Mouse (Mus musculus) midbrain, embryonic 10.5 days (tissue): ENCODE measurements around the gene Plcb2. TPM values are rescaled to one million over a fixed set of nuclear protein-coding genes. Genes with fewer than 3 reads are reported as not detected.

Experiments used
- DNase-seq: peaks from one replicate; pipeline ENCODE4 v3.0.0-alpha.2; 2017; ENCODE audit warnings: low spot score
- H3K27ac ChIP-seq: fragments of 300-500 bp; sonication (generic); replicated peaks from 2 replicates; pipeline ENCODE4 v1.5.1; 2016; ENCODE audit warnings: mild to moderate bottlenecking
- H3K27me3 ChIP-seq: fragments of 300-500 bp; sonication (generic); 2 replicates; pipeline ENCODE4 v1.6.1; 2016; ENCODE audit warnings: low read depth, mild to moderate bottlenecking; ENCODE audit not compliant: poor library complexity, severe bottlenecking
- H3K36me3 ChIP-seq: fragments of 300-500 bp; sonication (generic); 2 replicates; pipeline ENCODE4 v1.6.1; 2016; ENCODE audit warnings: mild to moderate bottlenecking, moderate library complexity
- H3K4me1 ChIP-seq: fragments of 300-500 bp; sonication (generic); 2 replicates; pipeline ENCODE4 v1.6.1; 2016
- H3K4me3 ChIP-seq: fragments of 300-500 bp; sonication (generic); 2 replicates; pipeline ENCODE4 v1.5.1; 2016; ENCODE audit warnings: mild to moderate bottlenecking, moderate library complexity
- H3K9me3 ChIP-seq: fragments of 300-500 bp; sonication (generic); replicated peaks from 2 replicates; pipeline ENCODE4 v1.6.1; 2016; ENCODE audit warnings: mild to moderate bottlenecking
- WGBS: fragments of 180-500 bp; shearing (Covaris S2); methylation state at CpG from one replicate; pipeline ENCODE4 v1.1.7; 2016; 5-methylcytosine and 5-hydroxymethylcytosine counted together
- polyA plus RNA-seq: library from polyadenylated mRNA; unstranded; fragments of >200 nt; fragmentation: Nextera tagmentation; extraction: Ambion mirVana; gene quantifications from 2 replicates; pipeline ENCODE4 v1.2.1, GENCODE M21; 2016

The Plcb2 gene
- polyA plus RNA-seq, 1 experiment from 2014 or later, result 0.09 TPM

GRCm38 (mm10) chr2:118761906-118762783, 33.9 kb upstream of the Plcb2 start, which contains the start of gene Ccdc9b:
Ccdc9b (minus strand) TSS chr2:118762661.
- Histone ChIP-seq H3K27ac (peak within 1 kb of the TSS; percentile 83), H3K36me3 (no peaks in the 10 kb centered on the region), H3K4me3 (peak within 1 kb of the TSS; percentile 44), H3K27me3 (peaks cover 80% of the 10 kb centered on the region), H3K4me1 (peaks cover 40% of the 10 kb centered on the region), H3K9me3 (no peaks in the 10 kb centered on the region)
- DNase-seq, result peak; percentile 71
- 6% methylated on average over 29 of the region's 29 CpGs for WGBS

GRCm38 (mm10) chr2:118761358-118761757, 33.1 kb upstream of the Plcb2 start:
- 82% methylated on average over 12 of the region's 12 CpGs for WGBS
- no peak for DNase-seq
- Histone ChIP-seq H3K4me3 (peak overlapping the region; percentile 44; the same call in 1 of the 2 replicates), H3K4me1 (peaks cover 41% of the 10 kb centered on the region), H3K27ac (peak overlapping the region; percentile 83), H3K9me3 (no peaks in the 10 kb centered on the region), H3K36me3 (no peaks in the 10 kb centered on the region), H3K27me3 (peaks cover 85% of the 10 kb centered on the region)

GRCm38 (mm10) chr2:118760311-118761025, 32.2 kb upstream of the Plcb2 start:
- no peak for DNase-seq

GRCm38 (mm10) chr2:118759828-118760227, 31.6 kb upstream of the Plcb2 start:
- no peak overlapping the region for H3K27ac ChIP-seq

More at GRCm38 (mm10) chr2:118760311-118761025, 32.2 kb upstream of the Plcb2 start:
- Histone ChIP-seq H3K4me3 (no peak overlapping the region), H3K27ac (no peak overlapping the region), H3K36me3 (no peaks in the 10 kb centered on the region), H3K27me3 (peaks cover 77% of the 10 kb centered on the region), H3K9me3 (no peaks in the 10 kb centered on the region), H3K4me1 (peaks cover 41% of the 10 kb centered on the region)
- WGBS, result 85% methylated on average over 11 of the region's 11 CpGs

GRCm38 (mm10) chr2:118756103-118756502, 27.9 kb upstream of the Plcb2 start:
- Histone ChIP-seq H3K36me3 (no peaks in the 10 kb centered on the region), H3K4me1 (peaks cover 14% of the 10 kb centered on the region), H3K27me3 (peaks cover 48% of the 10 kb centered on the region), H3K9me3 (no peaks in the 10 kb centered on the region), H3K27ac (no peak overlapping the region), H3K4me3 (no peak overlapping the region)
- no peak for DNase-seq
- WGBS, result 85% methylated on average over 4 of the region's 4 CpGs

More at GRCm38 (mm10) chr2:118759828-118760227, 31.6 kb upstream of the Plcb2 start:
- peaks cover 41% of the 10 kb centered on the region for H3K4me1 ChIP-seq
- H3K4me3 ChIP-seq, result no peak overlapping the region; the same call in 1 of the 2 replicates
- 18% methylated on average over 8 of the region's 8 CpGs for WGBS
- DNase-seq, result peak; percentile 64
- no peaks in the 10 kb centered on the region for H3K9me3 ChIP-seq
- no peaks in the 10 kb centered on the region for H3K36me3 ChIP-seq
- peaks cover 77% of the 10 kb centered on the region for H3K27me3 ChIP-seq

GRCm38 (mm10) chr2:118755407-118755806, 27.2 kb upstream of the Plcb2 start:
- Histone ChIP-seq H3K27ac (no peak overlapping the region), H3K36me3 (peaks cover 2% of the 10 kb centered on the region), H3K27me3 (peaks cover 41% of the 10 kb centered on the region), H3K4me1 (peaks cover 15% of the 10 kb centered on the region), H3K9me3 (no peaks in the 10 kb centered on the region), H3K4me3 (no peak overlapping the region)
- no peak for DNase-seq
- WGBS, result 86% methylated on average over 6 of the region's 6 CpGs

GRCm38 (mm10) chr2:118754143-118754542, 25.9 kb upstream of the Plcb2 start:
- 85% methylated on average over 5 of the region's 5 CpGs for WGBS
- DNase-seq, result no peak
- H3K4me1 ChIP-seq, result peaks cover 24% of the 10 kb centered on the region
- H3K36me3 ChIP-seq, result peaks cover 15% of the 10 kb centered on the region
- no peaks in the 10 kb centered on the region for H3K9me3 ChIP-seq
- no peak overlapping the region for H3K27ac ChIP-seq
- H3K4me3 ChIP-seq, result no peak overlapping the region
- peaks cover 30% of the 10 kb centered on the region for H3K27me3 ChIP-seq

- DNase-seq, result no peak
- H3K36me3 ChIP-seq, result peaks cover 20% of the 10 kb centered on the region
- peaks cover 38% of the 10 kb centered on the region for H3K4me1 ChIP-seq
- no peak overlapping the region; the same call in 1 of the 2 replicates for H3K27ac ChIP-seq
- H3K27me3 ChIP-seq, result peaks cover 17% of the 10 kb centered on the region
- no peaks in the 10 kb centered on the region for H3K9me3 ChIP-seq
- WGBS, result 76% methylated on average over 4 of the region's 4 CpGs
- H3K4me3 ChIP-seq, result no peak overlapping the region
Observed at GRCm38 (mm10) chr2:118752792-118753108, 24.5 kb upstream of the Plcb2 start.

GRCm38 (mm10) chr2:118751896-118752791, 23.9 kb upstream of the Plcb2 start:
- Histone ChIP-seq H3K4me1 (peaks cover 41% of the 10 kb centered on the region), H3K27ac (no peak overlapping the region; the same call in 1 of the 2 replicates), H3K4me3 (no peak overlapping the region), H3K27me3 (peaks cover 17% of the 10 kb centered on the region), H3K9me3 (no peaks in the 10 kb centered on the region), H3K36me3 (peaks cover 20% of the 10 kb centered on the region)
- no peak for DNase-seq
- WGBS, result 75% methylated on average over 16 of the region's 16 CpGs

- Histone ChIP-seq H3K27ac (no peak overlapping the region), H3K9me3 (no peaks in the 10 kb centered on the region), H3K36me3 (peaks cover 20% of the 10 kb centered on the region), H3K4me3 (no peak overlapping the region), H3K4me1 (peaks cover 53% of the 10 kb centered on the region), H3K27me3 (peaks cover 14% of the 10 kb centered on the region)
- WGBS, result 93% methylated on average over 8 of the region's 8 CpGs
- no peak for DNase-seq
Observed at GRCm38 (mm10) chr2:118750476-118750875, 22.2 kb upstream of the Plcb2 start.

- Histone ChIP-seq H3K4me3 (no peak overlapping the region), H3K36me3 (peaks cover 20% of the 10 kb centered on the region), H3K27ac (0 out of 2 replicates have a peak overlapping the region, but pooled peaks have one; percentile 10), H3K4me1 (peaks cover 64% of the 10 kb centered on the region), H3K27me3 (peaks cover 23% of the 10 kb centered on the region), H3K9me3 (no peaks in the 10 kb centered on the region)
- no peak for DNase-seq
- 21% methylated on average over 10 of the region's 10 CpGs for WGBS
Observed at GRCm38 (mm10) chr2:118749341-118749884, 21.2 kb upstream of the Plcb2 start.
